Mouse (Mus musculus) stomach, embryonic 15.5 days (tissue): Measurements from ENCODE around the gene Mllt6. TPM values are rescaled to one million over a fixed set of nuclear protein-coding genes. Genes with fewer than 3 reads are reported as not detected.

Source experiments
- ATAC-seq: fragments of 200-750 bp; cut with Nextera tagmentation; 2 replicates; pipeline ENCODE4 v1.8.0; 2017; ENCODE audit warnings: low read depth, moderate number of reproducible peaks, moderate TSS enrichment; ENCODE audit not compliant: insufficient read depth, low FRiP score
- H3K27ac ChIP-seq: fragments of 300-500 bp; sonication (generic); 2 replicates; pipeline ENCODE4 v1.5.1; 2015; ENCODE audit warnings: mild to moderate bottlenecking, inconsistent platforms
- H3K27me3 ChIP-seq: fragments of 300-500 bp; sonication (generic); replicated peaks from 2 replicates; pipeline ENCODE4 v1.6.1; 2015; ENCODE audit warnings: inconsistent platforms
- H3K36me3 ChIP-seq: fragments of 300-500 bp; sonication (generic); 2 replicates; pipeline ENCODE4 v1.6.1; 2015; ENCODE audit warnings: inconsistent platforms
- H3K4me1 ChIP-seq: fragments of 300-500 bp; sonication (generic); 2 replicates; pipeline ENCODE4 v1.6.1; 2015; ENCODE audit warnings: inconsistent platforms
- H3K4me2 ChIP-seq: fragments of 300-500 bp; sonication (generic); 2 replicates; pipeline ENCODE4 v1.6.1; 2015; ENCODE audit warnings: mild to moderate bottlenecking, inconsistent platforms
- H3K4me3 ChIP-seq: fragments of 300-500 bp; sonication (generic); replicated peaks from 2 replicates; pipeline ENCODE4 v1.5.1; 2015; ENCODE audit warnings: inconsistent platforms
- H3K9ac ChIP-seq: fragments of 300-500 bp; sonication (generic); 2 replicates; pipeline ENCODE4 v1.6.1; 2015; ENCODE audit warnings: inconsistent platforms
- H3K9me3 ChIP-seq: fragments of 300-500 bp; sonication (generic); 2 replicates; pipeline ENCODE4 v1.6.1; 2016; ENCODE audit warnings: inconsistent platforms
- WGBS: fragments of 180-500 bp; shearing (Covaris S2); methylation state at CpG from one replicate; pipeline ENCODE4 v1.1.7; 2015; 5-methylcytosine and 5-hydroxymethylcytosine counted together
- polyA plus RNA-seq: library from polyadenylated mRNA; unstranded; fragments of >200 nt; fragmentation: Nextera tagmentation; extraction: Ambion mirVana; gene quantifications from 2 replicates; pipeline ENCODE4 v1.2.1, GENCODE M21; 2015

The Mllt6 gene
- polyA plus RNA-seq, 1 experiment from 2014 or later, result 2.2 TPM

DNA sequence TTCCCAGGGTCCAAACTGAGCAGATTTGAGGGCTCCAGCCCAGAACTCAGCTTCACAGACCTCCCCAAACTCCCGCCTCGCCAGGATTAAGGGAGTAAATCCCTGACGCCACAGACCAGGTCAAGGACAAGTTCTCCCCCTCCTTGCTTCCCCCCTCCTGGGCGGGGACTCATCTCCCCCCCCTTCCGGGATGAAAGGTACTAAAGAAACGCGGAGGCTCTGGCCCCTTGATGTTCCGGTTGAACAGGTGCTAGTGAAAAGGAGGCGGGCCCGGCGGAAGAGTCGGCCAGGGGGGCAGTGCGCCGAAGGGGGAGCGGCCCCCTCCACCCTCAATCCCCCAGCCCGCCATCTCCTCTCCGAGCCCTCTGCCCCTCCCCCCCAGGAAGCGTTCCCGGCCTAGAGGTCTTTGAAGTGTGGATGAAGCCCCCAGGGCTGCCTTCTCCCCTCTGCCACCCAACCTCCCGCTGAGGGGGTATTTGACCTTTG, 1.5 kb upstream of the Mllt6 start:
- no peak for ATAC-seq
- Histone ChIP-seq H3K4me1 (peaks cover 37% of the 10 kb centered on the region), H3K4me2 (peak overlapping the region; percentile 84), H3K36me3 (peaks cover 15% of the 10 kb centered on the region; the same call in 1 of the 2 replicates), H3K9me3 (no peaks in the 10 kb centered on the region), H3K27me3 (peaks cover 10% of the 10 kb centered on the region; the same call in 1 of the 2 replicates), H3K9ac (peak overlapping the region; percentile 29; the same call in 1 of the 2 replicates), H3K27ac (peak overlapping the region; percentile 90), H3K4me3 (peak overlapping the region; percentile 78)
- WGBS, result under 1% methylated on average over 17 of the region's 20 CpGs

DNA sequence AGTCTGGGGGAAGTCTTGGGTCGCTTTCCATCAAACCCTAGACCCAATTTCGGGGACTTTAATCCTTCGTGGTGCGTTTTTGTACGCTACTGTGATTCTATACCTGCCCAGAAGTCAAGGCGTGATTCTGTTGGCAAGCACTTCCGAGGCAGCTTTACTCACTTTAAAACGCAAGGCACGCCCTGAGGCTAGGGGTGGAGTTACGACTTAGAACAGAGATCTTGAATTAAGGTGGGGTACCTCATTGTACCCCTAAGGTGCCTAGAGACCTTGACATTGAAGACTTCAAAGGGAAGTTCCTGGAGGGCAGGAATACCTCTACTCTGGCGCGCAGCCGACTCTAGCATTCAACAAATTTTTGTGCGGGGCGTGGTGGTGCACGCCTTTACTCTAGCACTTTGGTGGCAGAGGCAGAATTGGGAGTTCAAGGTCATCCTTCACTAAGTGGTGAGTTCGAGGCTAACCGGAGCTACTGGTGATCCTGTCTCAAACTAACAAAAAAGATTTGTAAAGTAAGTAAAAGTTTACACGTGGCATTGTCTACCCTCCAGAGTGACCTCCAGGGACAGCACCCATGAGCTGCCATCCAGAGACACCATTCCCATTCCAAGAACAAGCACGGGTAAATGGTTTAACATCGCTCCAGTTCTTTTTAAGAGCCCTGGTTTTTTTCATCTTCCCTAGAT, 864 bp upstream of the Mllt6 start:
- ATAC-seq, result no peak
- peak overlapping the region; percentile 65; the same call in 1 of the 2 replicates for H3K9ac ChIP-seq
- H3K27me3 ChIP-seq, result peaks cover 10% of the 10 kb centered on the region; the same call in 1 of the 2 replicates
- peak overlapping the region; percentile 90 for H3K27ac ChIP-seq
- 2% methylated on average over 21 of the region's 21 CpGs for WGBS
- peaks cover 37% of the 10 kb centered on the region for H3K4me1 ChIP-seq
- peak overlapping the region; percentile 84 for H3K4me2 ChIP-seq
- no peaks in the 10 kb centered on the region for H3K9me3 ChIP-seq
- peaks cover 15% of the 10 kb centered on the region for H3K36me3 ChIP-seq
- peak overlapping the region; percentile 78 for H3K4me3 ChIP-seq

DNA sequence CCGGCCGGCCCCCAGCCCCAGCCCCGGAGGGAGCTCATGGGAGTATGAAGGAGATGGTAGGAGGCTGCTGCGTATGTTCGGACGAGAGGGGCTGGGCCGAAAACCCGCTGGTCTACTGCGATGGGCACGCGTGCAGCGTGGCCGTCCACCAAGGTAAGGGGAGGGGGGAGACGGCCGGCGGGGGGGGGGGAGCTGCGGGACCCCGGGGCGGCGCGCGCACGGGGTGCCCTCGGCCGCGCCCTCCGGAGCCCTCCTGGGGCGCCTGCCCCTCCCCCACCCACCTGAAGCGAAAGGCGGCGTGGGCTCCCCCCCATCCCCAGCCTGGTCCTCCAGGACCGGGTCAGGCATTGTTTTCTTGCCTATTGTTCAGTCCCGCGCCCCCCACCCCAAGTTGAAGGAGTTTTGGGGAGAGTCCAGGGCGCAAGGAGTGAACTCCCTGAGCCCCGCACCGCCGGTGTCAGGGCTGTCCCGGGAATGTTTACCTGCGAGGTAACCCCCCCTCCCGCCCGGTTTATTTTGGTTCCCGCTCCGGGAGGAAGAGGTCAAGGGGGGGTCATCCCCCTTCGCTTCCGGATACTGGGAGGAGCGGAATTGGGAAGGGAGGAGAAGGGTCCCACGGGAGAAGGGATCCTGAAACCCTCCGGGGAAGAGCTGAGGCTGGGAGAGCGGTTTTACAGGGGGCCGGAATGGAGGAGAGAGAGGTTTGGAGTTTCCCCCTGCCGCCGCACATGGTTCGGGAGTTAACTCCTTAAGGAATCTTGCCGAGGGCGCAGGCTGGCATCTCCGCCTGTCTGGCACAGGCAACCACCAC, 519 bp downstream of the Mllt6 start:
- H3K9me3 ChIP-seq, result no peaks in the 10 kb centered on the region

DNA sequence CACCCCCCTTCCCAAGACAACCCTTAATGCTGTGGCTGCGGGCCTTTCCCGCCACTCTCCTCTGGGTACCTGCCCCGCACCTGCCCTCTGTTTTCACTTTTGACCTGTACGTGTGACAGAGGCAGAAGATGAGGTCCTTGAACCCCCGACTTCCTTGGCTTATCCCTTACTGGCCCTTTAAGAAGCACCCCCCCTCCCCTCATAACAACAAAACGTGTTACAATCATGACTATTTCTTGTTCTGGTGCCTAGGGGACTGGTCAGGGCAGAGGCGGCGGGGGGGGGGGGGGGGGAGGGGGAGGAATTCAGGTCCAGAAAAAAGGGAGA, 1.1 kb downstream of the Mllt6 start:
- H3K27me3 ChIP-seq, result peaks cover 10% of the 10 kb centered on the region; the same call in 1 of the 2 replicates
- H3K36me3 ChIP-seq, result peaks cover 24% of the 10 kb centered on the region
- H3K27ac ChIP-seq, result peak overlapping the region; percentile 90
- H3K4me1 ChIP-seq, result peaks cover 44% of the 10 kb centered on the region
- H3K9me3 ChIP-seq, result no peaks in the 10 kb centered on the region
- H3K4me2 ChIP-seq, result peak overlapping the region; percentile 84
- peak overlapping the region; percentile 65 for H3K9ac ChIP-seq
- no peak for ATAC-seq
- WGBS, result under 1% methylated on average over 6 of the region's 8 CpGs
- peak overlapping the region; percentile 78 for H3K4me3 ChIP-seq

More for the DNA sequence above, 519 bp downstream of the Mllt6 start:
- Histone ChIP-seq H3K9ac (peak overlapping the region; percentile 65), H3K27me3 (peaks cover 10% of the 10 kb centered on the region; the same call in 1 of the 2 replicates), H3K4me3 (peak overlapping the region; percentile 78), H3K4me2 (peak overlapping the region; percentile 84), H3K36me3 (peaks cover 22% of the 10 kb centered on the region), H3K27ac (peak overlapping the region; percentile 90), H3K4me1 (peaks cover 42% of the 10 kb centered on the region)
- ATAC-seq, result no peak
- under 1% methylated on average over 39 of the region's 57 CpGs for WGBS

DNA sequence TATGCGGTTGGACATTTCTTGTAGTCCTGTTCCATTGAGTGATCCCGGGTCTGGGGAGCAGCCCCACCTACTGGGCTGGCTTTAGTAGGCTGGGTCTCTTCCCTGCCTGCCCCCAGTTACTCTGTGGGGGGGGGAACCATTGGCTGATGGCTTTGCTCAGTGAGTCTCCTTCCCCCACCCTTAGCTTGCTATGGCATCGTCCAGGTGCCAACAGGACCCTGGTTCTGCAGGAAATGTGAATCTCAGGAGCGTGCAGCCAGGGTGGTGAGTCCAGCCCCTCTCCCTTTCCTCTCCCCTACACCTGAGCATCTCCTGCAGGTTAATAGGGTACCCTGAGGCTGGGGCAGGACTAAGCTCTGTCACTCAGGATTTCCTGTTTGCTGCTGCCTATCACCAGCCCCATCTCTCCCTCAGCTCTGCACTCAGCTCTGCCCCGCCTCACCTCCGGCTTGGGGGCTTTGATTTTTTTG, 1.6 kb downstream of the Mllt6 start:
- Histone ChIP-seq H3K9ac (no peak overlapping the region), H3K9me3 (no peaks in the 10 kb centered on the region), H3K36me3 (peaks cover 24% of the 10 kb centered on the region), H3K27me3 (peaks cover 10% of the 10 kb centered on the region; the same call in 1 of the 2 replicates), H3K4me1 (peaks cover 46% of the 10 kb centered on the region), H3K27ac (no peak overlapping the region), H3K4me2 (peak overlapping the region; percentile 84), H3K4me3 (peak overlapping the region; percentile 78)
- ATAC-seq, result no peak
- 28% methylated on average over 6 of the region's 6 CpGs for WGBS

DNA sequence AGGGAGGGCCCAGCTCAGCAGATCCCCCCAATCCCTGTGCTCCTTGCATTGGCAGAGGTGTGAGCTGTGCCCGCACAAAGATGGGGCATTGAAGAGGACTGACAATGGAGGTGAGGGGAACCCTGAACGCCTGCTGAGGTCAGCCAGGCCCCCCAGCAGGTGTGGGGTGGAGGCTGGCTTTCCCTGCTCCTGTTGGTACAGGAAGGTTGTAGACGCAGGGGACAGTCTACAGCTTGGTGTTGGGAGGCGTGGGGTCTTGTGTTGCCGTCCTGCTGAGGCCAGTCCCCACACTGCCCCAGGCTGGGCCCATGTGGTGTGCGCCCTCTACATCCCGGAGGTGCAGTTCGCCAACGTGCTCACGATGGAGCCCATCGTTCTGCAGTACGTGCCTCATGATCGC, 2.2 kb downstream of the Mllt6 start:
- no peak for ATAC-seq
- Histone ChIP-seq H3K9ac (no peak overlapping the region), H3K4me3 (no peak overlapping the region)

DNA sequence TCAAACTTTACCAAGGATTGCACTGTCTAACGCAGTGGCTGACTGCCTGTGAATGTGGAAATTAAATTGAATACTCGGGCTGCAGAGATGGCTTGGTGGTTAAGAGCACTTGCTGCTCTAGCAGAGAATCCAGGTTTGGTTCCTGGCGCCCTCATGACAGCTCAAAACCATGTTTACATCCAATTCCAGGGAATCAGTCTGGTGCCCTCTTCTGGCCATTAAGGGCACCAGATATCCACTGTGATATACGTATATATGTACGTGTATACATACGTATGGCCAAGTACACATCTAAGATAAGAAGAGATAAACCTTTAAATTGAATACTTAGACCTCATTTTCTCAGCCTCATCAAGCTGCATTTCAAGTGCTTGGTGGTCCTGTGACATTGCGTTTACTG, 3.0 kb downstream of the Mllt6 start:
- ATAC-seq, result no peak
- Histone ChIP-seq H3K27ac (no peak overlapping the region), H3K9ac (no peak overlapping the region), H3K27me3 (peaks cover 10% of the 10 kb centered on the region; the same call in 1 of the 2 replicates), H3K4me1 (peaks cover 45% of the 10 kb centered on the region), H3K36me3 (peaks cover 30% of the 10 kb centered on the region), H3K9me3 (no peaks in the 10 kb centered on the region), H3K4me2 (no peak overlapping the region), H3K4me3 (no peak overlapping the region)
- 89% methylated on average over 7 of the region's 7 CpGs for WGBS

More for the DNA sequence above, 2.2 kb downstream of the Mllt6 start:
- Histone ChIP-seq H3K4me2 (no peak overlapping the region), H3K9me3 (no peaks in the 10 kb centered on the region), H3K4me1 (peaks cover 51% of the 10 kb centered on the region), H3K36me3 (peaks cover 29% of the 10 kb centered on the region), H3K27me3 (peaks cover 10% of the 10 kb centered on the region; the same call in 1 of the 2 replicates), H3K27ac (no peak overlapping the region)
- WGBS, result 91% methylated on average over 13 of the region's 13 CpGs

DNA sequence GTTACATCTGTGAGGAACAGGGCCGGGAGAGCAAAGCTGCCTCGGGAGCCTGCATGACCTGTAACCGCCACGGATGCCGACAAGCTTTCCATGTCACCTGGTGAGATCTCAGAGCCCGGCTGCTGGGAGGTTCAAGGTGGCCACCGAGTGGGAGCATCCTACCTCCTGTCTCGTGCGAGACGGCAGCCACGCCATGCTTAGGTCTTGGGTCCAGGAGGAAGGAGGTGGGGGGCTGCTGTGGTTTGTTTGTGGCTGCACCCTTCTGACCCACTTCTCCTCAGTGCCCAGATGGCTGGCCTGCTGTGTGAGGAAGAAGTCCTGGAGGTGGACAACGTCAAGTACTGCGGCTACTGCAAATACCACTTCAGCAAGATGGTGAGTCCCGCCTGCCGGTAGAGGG, 3.6 kb downstream of the Mllt6 start:
- H3K4me1 ChIP-seq, result peaks cover 40% of the 10 kb centered on the region
- no peak overlapping the region for H3K4me3 ChIP-seq
- no peak overlapping the region for H3K4me2 ChIP-seq
- peaks cover 5% of the 10 kb centered on the region; the same call in 1 of the 2 replicates for H3K27me3 ChIP-seq
- no peak for ATAC-seq
- no peaks in the 10 kb centered on the region for H3K9me3 ChIP-seq
- H3K9ac ChIP-seq, result no peak overlapping the region
- no peak overlapping the region for H3K27ac ChIP-seq
- WGBS, result 83% methylated on average over 15 of the region's 15 CpGs
- H3K36me3 ChIP-seq, result peaks cover 31% of the 10 kb centered on the region

DNA sequence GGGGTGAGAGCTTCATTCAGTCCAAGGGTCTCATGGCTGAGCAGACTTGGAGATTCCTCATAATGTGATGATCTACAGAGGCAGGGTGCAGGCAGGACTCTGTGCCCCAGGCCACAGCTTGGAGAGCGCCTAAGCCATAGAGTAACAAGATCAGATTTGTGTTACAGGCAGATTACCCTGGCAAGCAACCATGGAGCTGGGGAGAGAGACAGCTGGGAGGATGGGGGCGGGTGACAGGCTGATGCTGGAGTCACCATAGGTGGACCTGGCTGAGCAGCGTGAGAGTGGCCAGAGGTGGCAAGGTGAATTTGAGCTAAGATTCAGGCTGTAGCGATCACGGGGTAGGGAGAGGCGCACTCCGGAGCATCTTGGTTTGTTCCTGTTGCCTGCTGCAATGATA, 4.9 kb downstream of the Mllt6 start:
- no peak overlapping the region for H3K9ac ChIP-seq
- H3K9me3 ChIP-seq, result no peaks in the 10 kb centered on the region
- peaks cover 41% of the 10 kb centered on the region for H3K36me3 ChIP-seq
- H3K4me3 ChIP-seq, result no peak overlapping the region
- H3K27ac ChIP-seq, result no peak overlapping the region
- H3K4me1 ChIP-seq, result peaks cover 32% of the 10 kb centered on the region
- ATAC-seq, result no peak
- 92% methylated on average over 7 of the region's 7 CpGs for WGBS
- no peaks in the 10 kb centered on the region for H3K27me3 ChIP-seq
- no peak overlapping the region for H3K4me2 ChIP-seq

DNA sequence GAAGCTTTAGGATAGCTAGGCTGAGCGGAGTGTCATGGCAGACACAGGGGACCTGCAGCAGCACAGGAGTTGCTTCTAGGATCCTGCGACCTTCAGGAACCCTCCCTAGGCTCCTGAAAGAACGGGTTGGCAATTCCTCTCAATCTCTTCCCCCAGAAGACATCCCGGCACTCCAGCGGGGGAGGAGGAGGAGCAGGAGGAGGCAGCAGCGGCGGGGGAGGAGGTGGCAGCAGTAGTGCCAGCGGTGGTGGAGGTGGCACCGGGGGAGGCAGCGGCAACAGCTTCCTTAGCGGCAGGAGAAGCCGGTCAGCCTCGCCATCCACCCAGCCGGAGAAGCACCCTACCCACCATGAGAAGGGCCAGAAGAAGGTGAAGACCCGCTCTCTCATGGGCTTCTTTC, 6.1 kb downstream of the Mllt6 start:
- H3K4me3 ChIP-seq, result no peak overlapping the region
- H3K27me3 ChIP-seq, result no peaks in the 10 kb centered on the region
- H3K27ac ChIP-seq, result 0 out of 2 replicates have a peak overlapping the region, but pooled peaks have one; percentile 11
- no peaks in the 10 kb centered on the region for H3K9me3 ChIP-seq
- H3K4me2 ChIP-seq, result no peak overlapping the region
- no peak for ATAC-seq
- H3K36me3 ChIP-seq, result peaks cover 47% of the 10 kb centered on the region
- 63% methylated on average over 15 of the region's 15 CpGs for WGBS
- peaks cover 28% of the 10 kb centered on the region for H3K4me1 ChIP-seq
- no peak overlapping the region for H3K9ac ChIP-seq

DNA sequence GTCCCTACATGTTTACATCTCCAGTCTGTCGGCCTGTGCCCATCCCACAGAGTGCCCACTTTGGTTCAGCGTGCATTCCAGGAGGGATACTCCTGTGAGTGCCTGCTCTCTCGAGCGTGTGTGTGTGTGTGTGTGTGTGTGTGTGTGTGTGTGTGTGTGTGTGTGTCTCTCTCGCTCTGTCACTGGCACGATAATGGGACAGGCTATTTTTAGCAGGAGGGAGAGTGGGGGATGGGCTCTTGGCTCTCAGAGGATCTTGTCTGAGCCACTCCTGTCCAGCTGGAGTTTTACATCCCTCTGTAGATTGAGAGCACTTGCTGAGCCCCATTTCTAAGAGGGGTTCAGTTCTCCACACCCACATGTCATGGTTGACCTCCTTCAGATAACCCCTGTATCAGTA, 6.6 kb downstream of the Mllt6 start:
- Histone ChIP-seq H3K4me3 (no peak overlapping the region), H3K4me1 (peaks cover 26% of the 10 kb centered on the region), H3K27me3 (no peaks in the 10 kb centered on the region), H3K4me2 (no peak overlapping the region), H3K9me3 (no peaks in the 10 kb centered on the region), H3K27ac (0 out of 2 replicates have a peak overlapping the region, but pooled peaks have one; percentile 11), H3K9ac (no peak overlapping the region), H3K36me3 (peaks cover 53% of the 10 kb centered on the region)
- WGBS, result 16% methylated on average over 6 of the region's 6 CpGs
- peak; percentile 20; the same call in 1 of the 2 replicates for ATAC-seq
